Mouse (Mus musculus) limb, embryonic 15.5 days (tissue): ENCODE results near the gene Tldc1. TPM values are rescaled to one million over a fixed set of nuclear protein-coding genes. Genes with fewer than 3 reads are reported as not detected.

Experiments used
- ATAC-seq: fragments of 200-750 bp; cut with Nextera tagmentation; 2 replicates; pipeline ENCODE4 v1.8.0; 2017; ENCODE audit warnings: low read depth, moderate TSS enrichment; ENCODE audit not compliant: insufficient number of reproducible peaks, low FRiP score, low TSS enrichment
- H3K27ac ChIP-seq: fragments of 300-500 bp; sonication (generic); 2 replicates; pipeline ENCODE4 v1.5.1; 2015; ENCODE audit warnings: moderate library complexity, mild to moderate bottlenecking, inconsistent platforms
- H3K27me3 ChIP-seq: fragments of 300-500 bp; sonication (generic); 2 replicates; pipeline ENCODE4 v1.6.1; 2015; ENCODE audit warnings: inconsistent platforms
- H3K36me3 ChIP-seq: fragments of 300-500 bp; sonication (generic); 2 replicates; pipeline ENCODE4 v1.6.1; 2015; ENCODE audit warnings: inconsistent platforms
- H3K4me1 ChIP-seq: fragments of 300-500 bp; sonication (generic); 2 replicates; pipeline ENCODE4 v1.6.1; 2015; ENCODE audit warnings: inconsistent platforms
- H3K4me2 ChIP-seq: fragments of 300-500 bp; sonication (generic); 2 replicates; pipeline ENCODE4 v1.6.1; 2015; ENCODE audit warnings: mild to moderate bottlenecking, inconsistent platforms
- H3K4me3 ChIP-seq: fragments of 300-500 bp; sonication (generic); 2 replicates; pipeline ENCODE4 v1.5.1; 2015; ENCODE audit warnings: mild to moderate bottlenecking, inconsistent platforms
- H3K9ac ChIP-seq: fragments of 300-500 bp; sonication (generic); 2 replicates; pipeline ENCODE4 v1.6.1; 2015; ENCODE audit warnings: inconsistent platforms
- H3K9me3 ChIP-seq: fragments of 300-500 bp; sonication (generic); 2 replicates; pipeline ENCODE4 v1.6.1; 2016; ENCODE audit warnings: inconsistent platforms
- WGBS: fragments of 180-500 bp; shearing (Covaris S2); methylation state at CpG from one replicate; pipeline ENCODE4 v1.1.7; 2015; 5-methylcytosine and 5-hydroxymethylcytosine counted together
- polyA plus RNA-seq: library from polyadenylated mRNA; unstranded; fragments of >200 nt; fragmentation: Nextera tagmentation; extraction: Ambion mirVana; gene quantifications from 2 replicates; pipeline ENCODE4 v1.2.1, GENCODE M21; 2015

Gene Tldc1
- polyA plus RNA-seq = 11.5 and 11.7 TPM in 2 replicates

DNA sequence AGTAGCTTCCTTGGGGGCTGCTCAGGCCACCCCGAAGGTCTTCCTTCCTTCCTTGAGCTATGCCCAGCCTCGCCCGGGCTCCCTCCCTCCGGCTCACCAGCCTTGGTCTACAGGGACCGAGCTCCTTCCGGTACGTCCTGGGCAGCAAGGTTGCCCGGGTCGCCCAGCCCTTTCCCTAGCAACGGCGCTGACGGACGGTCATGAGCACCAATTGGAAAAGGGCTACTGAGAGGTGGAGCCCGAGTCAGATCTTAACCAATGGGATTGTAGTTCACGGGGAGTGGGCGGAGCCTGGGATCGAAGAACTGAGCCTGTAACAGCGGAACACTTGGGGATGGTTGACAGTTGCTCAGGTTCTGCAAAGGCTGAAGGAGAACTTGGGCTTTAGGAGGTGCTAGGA is at the start of gene Tldc1:
Gene Tldc1 (minus strand): TSS at position 154 of the 400 bp plus-strand sequence.
- Histone ChIP-seq H3K4me1 (peaks cover 16% of the 10 kb centered on the region), H3K9me3 (no peaks in the 10 kb centered on the region), H3K4me3 (peak within 1 kb of the TSS; percentile 61), H3K9ac (peak within 1 kb of the TSS; percentile 43), H3K36me3 (no peaks in the 10 kb centered on the region), H3K4me2 (peak within 1 kb of the TSS; percentile 73), H3K27me3 (no peaks in the 10 kb centered on the region), H3K27ac (peak within 1 kb of the TSS; percentile 82)
- peak; percentile 95 for ATAC-seq
- 1% methylated on average over 18 of the region's 18 CpGs for WGBS

DNA sequence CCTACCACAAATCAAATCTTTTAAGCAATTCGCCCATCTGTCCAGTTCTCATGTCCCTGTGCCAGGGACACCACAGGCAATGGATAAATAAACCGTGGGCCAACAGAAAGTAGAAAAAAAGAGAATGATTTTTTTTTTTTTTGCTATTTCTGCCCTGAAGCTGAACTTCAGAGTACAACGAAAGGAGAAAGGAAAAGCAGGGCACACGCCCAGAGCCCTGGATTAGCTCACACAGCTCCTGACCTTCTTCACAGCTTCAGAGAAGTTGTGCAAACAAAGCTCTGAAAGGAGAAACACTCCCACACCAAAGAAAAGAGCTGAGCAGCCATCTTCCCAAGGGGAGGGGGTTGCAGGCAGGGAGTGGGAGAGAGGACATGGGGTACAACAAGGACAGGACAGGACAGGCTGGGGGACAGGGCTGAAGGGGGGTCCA is 49.5 kb upstream of the Tldc1 start:
- H3K9me3 ChIP-seq = no peaks in the 10 kb centered on the region
- no peak overlapping the region for H3K4me2 ChIP-seq
- WGBS = 62% methylated on average over 4 of the region's 4 CpGs
- ATAC-seq = no peak
- H3K4me1 ChIP-seq = peaks cover 58% of the 10 kb centered on the region
- no peak overlapping the region for H3K9ac ChIP-seq
- no peaks in the 10 kb centered on the region for H3K36me3 ChIP-seq
- H3K27ac ChIP-seq = no peak overlapping the region
- H3K4me3 ChIP-seq = no peak overlapping the region
- no peaks in the 10 kb centered on the region for H3K27me3 ChIP-seq

DNA sequence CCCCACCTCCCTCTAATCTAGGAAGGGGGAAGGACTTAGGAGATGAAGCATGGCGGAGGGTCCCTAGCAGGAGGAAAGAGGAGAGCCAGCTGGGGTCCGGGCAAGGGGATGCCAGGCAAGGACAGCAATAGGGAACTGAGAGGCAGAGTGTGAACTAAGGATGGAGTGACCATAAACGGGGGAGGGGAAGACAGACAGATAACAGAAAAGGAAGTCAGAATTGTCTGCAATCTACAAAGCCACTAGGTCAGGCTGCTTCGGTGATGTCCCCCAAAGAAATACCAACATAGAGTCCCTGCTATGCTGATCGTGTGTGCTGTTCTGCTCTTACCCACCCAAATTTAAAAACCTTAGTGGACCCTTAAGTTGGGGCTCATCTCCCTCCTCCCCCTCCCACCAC is 48.8 kb upstream of the Tldc1 start:
- no peak overlapping the region for H3K9ac ChIP-seq
- H3K9me3 ChIP-seq = no peaks in the 10 kb centered on the region
- H3K4me3 ChIP-seq = no peak overlapping the region
- 77% methylated on average over 5 of the region's 5 CpGs for WGBS
- H3K27me3 ChIP-seq = no peaks in the 10 kb centered on the region
- H3K36me3 ChIP-seq = peaks cover 5% of the 10 kb centered on the region
- no peak for ATAC-seq
- H3K27ac ChIP-seq = no peak overlapping the region
- H3K4me2 ChIP-seq = no peak overlapping the region
- H3K4me1 ChIP-seq = peaks cover 51% of the 10 kb centered on the region

DNA sequence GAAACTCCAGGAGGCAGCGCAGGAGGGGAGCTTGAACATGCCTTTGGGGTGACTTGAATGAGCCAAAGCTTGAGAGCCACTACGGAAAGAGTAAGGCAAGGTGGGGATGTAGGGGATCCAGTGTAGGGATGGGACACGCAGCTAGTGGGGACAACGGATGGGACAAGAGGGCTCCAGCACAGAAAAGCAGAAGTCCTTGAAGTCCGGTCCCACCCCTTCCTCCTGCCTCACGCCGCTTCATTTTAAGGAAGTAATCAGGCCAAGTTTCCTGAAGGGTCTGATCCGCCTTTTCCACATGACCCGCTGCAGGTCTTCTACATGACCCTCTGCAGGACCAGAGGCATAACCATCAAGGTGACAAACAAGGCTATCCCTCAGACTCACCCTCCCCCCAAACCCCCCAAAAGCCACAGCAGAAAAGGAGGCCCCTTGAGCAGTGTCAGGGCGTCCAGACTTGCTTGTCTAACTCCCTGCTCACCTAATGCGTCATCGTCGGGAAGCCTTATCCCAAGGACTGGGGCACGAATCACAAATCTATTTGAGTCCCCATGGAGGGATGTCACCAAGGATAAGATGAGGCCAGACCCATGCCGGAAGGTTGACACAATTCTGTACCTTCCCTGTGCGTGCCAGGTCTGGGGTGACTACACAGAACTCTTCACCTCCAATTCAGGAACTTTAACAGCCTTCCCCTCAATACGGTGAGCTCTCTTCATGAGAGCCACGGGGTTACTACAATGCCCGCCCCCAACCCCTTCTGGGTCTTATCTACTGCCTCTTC is 47.9 kb upstream of the Tldc1 start:
- WGBS = 85% methylated on average over 19 of the region's 19 CpGs
- Histone ChIP-seq H3K4me1 (peaks cover 42% of the 10 kb centered on the region), H3K27ac (no peak overlapping the region), H3K36me3 (peaks cover 12% of the 10 kb centered on the region), H3K4me3 (no peak overlapping the region), H3K27me3 (no peaks in the 10 kb centered on the region), H3K9me3 (no peaks in the 10 kb centered on the region), H3K9ac (no peak overlapping the region), H3K4me2 (no peak overlapping the region)
- no peak for ATAC-seq

DNA sequence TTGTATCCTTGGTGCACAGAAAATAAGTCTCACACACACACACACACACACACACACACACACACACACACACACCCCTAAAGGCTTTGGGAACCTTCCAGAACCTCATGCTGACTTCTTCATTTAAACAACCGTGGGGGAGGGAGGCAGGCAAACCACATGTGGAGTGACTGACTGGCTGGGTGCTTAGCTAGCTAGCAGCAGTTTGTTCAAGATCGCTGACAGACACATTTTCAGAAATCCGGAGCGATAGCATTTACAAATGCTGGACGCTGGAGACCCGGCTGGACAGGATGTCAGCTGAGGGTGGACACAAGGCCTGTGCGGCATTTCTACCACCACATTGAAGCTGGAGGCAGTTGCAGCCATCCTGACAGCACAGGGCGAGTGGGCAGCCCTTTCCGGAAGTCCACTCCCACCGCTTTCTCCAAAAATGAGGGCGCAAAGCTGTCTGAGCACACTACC is 46.6 kb upstream of the Tldc1 start:
- no peaks in the 10 kb centered on the region for H3K27me3 ChIP-seq
- H3K9ac ChIP-seq = no peak overlapping the region
- WGBS = 67% methylated on average over 11 of the region's 11 CpGs
- H3K27ac ChIP-seq = 0 out of 2 replicates have a peak overlapping the region, but pooled peaks have one; percentile 23
- ATAC-seq = no peak
- H3K9me3 ChIP-seq = no peaks in the 10 kb centered on the region
- no peak overlapping the region for H3K4me3 ChIP-seq
- no peak overlapping the region for H3K4me2 ChIP-seq
- peaks cover 21% of the 10 kb centered on the region for H3K36me3 ChIP-seq
- peaks cover 31% of the 10 kb centered on the region for H3K4me1 ChIP-seq

DNA sequence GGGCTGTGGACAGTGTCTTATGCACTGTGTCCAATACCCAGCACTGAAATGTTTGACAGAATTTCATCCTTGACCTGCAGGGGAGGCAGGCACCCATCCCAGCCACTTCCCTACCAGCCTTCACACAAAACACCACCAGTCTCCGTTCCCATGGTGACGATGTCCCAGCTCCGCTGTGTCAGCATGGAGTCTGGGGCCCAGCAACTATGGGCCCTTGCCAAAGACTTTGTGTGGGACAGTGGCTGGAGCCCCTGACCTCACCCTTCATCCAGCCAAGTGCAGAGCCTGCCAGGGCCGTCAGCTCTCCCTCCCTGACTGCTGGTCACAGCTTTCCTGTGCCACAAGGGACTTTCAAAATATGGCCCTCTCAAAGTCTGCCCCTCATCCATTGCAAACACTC is 45.9 kb upstream of the Tldc1 start:
- Histone ChIP-seq H3K27me3 (no peaks in the 10 kb centered on the region), H3K9me3 (no peaks in the 10 kb centered on the region), H3K27ac (no peak overlapping the region), H3K9ac (no peak overlapping the region), H3K4me1 (peaks cover 24% of the 10 kb centered on the region), H3K4me3 (no peak overlapping the region), H3K36me3 (peaks cover 21% of the 10 kb centered on the region), H3K4me2 (no peak overlapping the region)
- no peak for ATAC-seq
- 67% methylated on average over 4 of the region's 4 CpGs for WGBS

DNA sequence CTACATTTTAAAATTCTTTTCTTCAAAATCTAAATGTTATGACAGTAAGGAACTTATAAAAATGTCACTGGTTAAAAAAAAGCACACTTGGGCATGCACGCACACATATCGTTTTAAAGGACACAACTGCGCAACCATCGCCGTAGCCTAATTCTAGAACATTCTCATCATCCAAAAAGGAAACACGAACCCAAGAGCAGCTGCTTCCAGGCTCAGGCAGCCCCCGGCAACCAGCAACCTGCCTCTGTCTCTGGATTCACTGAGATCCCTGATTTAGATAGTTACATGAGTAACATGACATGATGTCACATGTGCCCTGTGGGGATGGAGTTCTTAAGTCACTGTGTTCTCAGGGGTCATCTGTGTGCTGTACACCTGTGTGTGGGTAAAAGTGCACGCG is 45.1 kb upstream of the Tldc1 start:
- Histone ChIP-seq H3K4me1 (peaks cover 17% of the 10 kb centered on the region), H3K4me2 (no peak overlapping the region), H3K27me3 (no peaks in the 10 kb centered on the region), H3K36me3 (peaks cover 21% of the 10 kb centered on the region), H3K9me3 (no peaks in the 10 kb centered on the region), H3K9ac (no peak overlapping the region), H3K4me3 (no peak overlapping the region), H3K27ac (no peak overlapping the region)
- no peak for ATAC-seq
- 86% methylated on average over 9 of the region's 9 CpGs for WGBS

DNA sequence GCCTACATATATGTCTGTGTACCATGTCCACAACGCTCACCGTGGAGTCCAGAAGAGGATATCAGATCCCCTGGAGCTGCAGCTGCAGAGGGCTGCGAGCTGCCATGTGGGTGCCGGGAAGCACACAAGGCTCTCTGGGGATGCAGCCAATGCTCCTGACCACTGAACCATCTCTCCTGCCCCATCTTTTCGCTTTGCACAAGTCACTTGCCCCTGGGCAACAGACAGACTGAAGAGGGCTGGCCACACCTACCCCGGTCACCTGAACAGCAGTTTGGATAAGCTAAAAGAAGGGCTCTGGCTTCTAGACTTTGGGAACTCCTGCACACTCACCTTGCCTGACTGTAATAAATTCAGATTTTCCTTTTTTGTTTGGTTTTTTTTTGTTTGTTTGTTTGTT is 43.5 kb upstream of the Tldc1 start:
- Histone ChIP-seq H3K27ac (no peak overlapping the region), H3K36me3 (peaks cover 21% of the 10 kb centered on the region), H3K9ac (no peak overlapping the region), H3K27me3 (no peaks in the 10 kb centered on the region), H3K4me1 (peaks cover 20% of the 10 kb centered on the region), H3K4me3 (no peak overlapping the region), H3K4me2 (no peak overlapping the region), H3K9me3 (no peaks in the 10 kb centered on the region)
- no peak for ATAC-seq
- 96% methylated on average over 6 of the region's 6 CpGs for WGBS

DNA sequence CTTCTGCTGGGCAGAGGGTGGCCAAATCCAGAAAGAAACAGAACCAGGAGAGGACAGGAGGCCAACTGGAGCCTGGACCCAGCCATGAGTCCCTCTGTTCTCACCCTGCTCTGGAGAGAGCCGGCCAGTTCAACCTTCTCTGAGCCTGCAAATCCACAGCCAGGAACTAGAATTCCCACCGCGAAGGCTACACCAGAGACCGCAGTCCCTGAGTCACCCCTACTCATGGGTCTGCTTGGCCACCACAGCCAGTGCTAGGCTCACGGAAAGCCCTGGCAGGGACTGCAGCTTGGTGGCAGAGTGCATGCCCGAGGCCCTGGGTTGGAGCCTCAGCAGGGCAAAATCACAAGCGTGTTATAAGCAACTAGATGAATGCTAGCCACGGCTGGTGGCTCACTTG is 41.8 kb upstream of the Tldc1 start:
- no peak for ATAC-seq
- Histone ChIP-seq H3K36me3 (peaks cover 21% of the 10 kb centered on the region), H3K27me3 (no peaks in the 10 kb centered on the region), H3K4me3 (no peak overlapping the region), H3K4me2 (no peak overlapping the region), H3K4me1 (peaks cover 21% of the 10 kb centered on the region), H3K27ac (no peak overlapping the region), H3K9ac (no peak overlapping the region), H3K9me3 (no peaks in the 10 kb centered on the region)
- WGBS = 91% methylated on average over 8 of the region's 8 CpGs

DNA sequence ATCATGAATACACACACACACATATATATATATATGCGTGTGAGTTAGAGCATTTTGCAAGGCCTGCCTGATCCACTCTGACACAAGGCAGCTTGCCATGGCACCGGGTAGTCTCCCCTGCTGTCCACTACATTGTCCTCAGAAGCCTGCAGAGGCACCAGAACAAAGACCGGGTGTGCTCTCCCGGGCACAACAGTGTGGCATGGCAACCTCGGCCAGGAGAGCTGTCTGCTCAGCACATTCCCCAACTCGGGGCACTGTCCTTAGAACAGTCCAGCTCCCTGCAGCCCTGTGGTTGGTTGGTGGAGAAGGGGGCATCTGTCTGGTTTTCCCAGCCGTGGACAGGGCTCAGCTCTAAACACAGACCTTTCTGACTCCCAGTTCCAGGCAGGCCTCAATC is 41.1 kb upstream of the Tldc1 start:
- ATAC-seq = no peak
- 78% methylated on average over 7 of the region's 7 CpGs for WGBS
- H3K27me3 ChIP-seq = no peaks in the 10 kb centered on the region

DNA sequence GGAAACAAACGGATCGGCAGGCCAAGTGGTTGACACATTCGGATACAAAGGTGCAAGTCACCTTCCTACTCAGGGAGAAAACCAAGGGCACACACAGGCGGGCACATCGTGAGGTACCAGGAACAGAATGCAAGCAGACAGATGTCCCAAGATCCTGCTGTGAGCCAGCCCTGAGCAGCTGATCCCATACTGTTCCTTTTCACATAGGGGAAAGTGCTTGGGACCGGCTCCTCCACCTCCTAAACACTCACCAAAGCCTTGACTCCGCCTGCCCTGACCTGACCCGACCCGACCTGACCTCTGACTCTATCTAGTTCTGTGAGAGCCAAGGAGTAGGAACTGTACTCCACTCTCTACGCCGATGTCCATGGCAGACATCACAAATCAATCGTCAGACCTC is 39.2 kb upstream of the Tldc1 start:
- peaks cover 30% of the 10 kb centered on the region for H3K4me1 ChIP-seq
- H3K36me3 ChIP-seq = peaks cover 21% of the 10 kb centered on the region
- H3K9ac ChIP-seq = no peak overlapping the region
- H3K4me2 ChIP-seq = no peak overlapping the region
- no peaks in the 10 kb centered on the region for H3K27me3 ChIP-seq
- H3K9me3 ChIP-seq = no peaks in the 10 kb centered on the region
- 42% methylated on average over 12 of the region's 12 CpGs for WGBS
- no peak for ATAC-seq
- H3K27ac ChIP-seq = no peak overlapping the region
- no peak overlapping the region for H3K4me3 ChIP-seq

More for the DNA sequence above, 41.1 kb upstream of the Tldc1 start:
- Histone ChIP-seq H3K4me3 (no peak overlapping the region), H3K9ac (no peak overlapping the region), H3K36me3 (peaks cover 21% of the 10 kb centered on the region), H3K4me1 (peaks cover 19% of the 10 kb centered on the region), H3K9me3 (no peaks in the 10 kb centered on the region), H3K4me2 (no peak overlapping the region), H3K27ac (no peak overlapping the region)

DNA sequence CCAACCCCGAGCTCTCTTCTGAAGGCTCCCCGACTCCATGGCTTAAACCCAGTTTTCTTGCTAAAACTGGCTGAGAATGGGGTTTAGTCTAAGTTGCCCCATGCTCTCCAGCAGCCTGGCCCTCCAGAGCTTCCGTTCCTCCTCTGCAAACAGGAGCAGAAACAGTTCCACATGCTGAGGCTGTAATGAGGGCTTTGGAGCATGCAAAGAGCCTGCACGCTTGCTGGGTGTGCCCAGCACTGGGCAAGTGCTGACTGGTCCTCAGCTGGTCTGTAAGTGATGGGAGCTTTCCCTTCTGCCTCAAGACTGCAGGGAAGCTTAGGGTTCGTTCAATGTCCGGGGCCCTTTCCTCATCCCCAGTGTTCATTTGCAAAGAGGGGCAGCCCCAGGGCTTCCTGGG is 38.0 kb upstream of the Tldc1 start:
- H3K27ac ChIP-seq = 0 out of 2 replicates have a peak overlapping the region, but pooled peaks have one; percentile 9

More for the DNA sequence above, 38.0 kb upstream of the Tldc1 start:
- no peaks in the 10 kb centered on the region for H3K27me3 ChIP-seq
- H3K4me3 ChIP-seq = no peak overlapping the region
- no peak overlapping the region for H3K4me2 ChIP-seq
- H3K9me3 ChIP-seq = no peaks in the 10 kb centered on the region
- H3K4me1 ChIP-seq = peaks cover 32% of the 10 kb centered on the region
- ATAC-seq = no peak
- H3K9ac ChIP-seq = no peak overlapping the region
- peaks cover 8% of the 10 kb centered on the region; the same call in 1 of the 2 replicates for H3K36me3 ChIP-seq
- 71% methylated on average over 6 of the region's 6 CpGs for WGBS
